Mouse (Mus musculus): Measurements from ENCODE around the gene Hs1bp3. TPM values are rescaled to one million over a fixed set of nuclear protein-coding genes. Genes with fewer than 3 reads are reported as not detected.

Hs1bp3 gene
- 2.9 TPM for polyA plus RNA-seq (2014; fragmentation: Illumina TruSeq; extraction: RNeasy Lipid Tissue Mini Kit (QIAGEN cat#74804); ENCODE audit: low read depth, low replicate concordance)

DNA sequence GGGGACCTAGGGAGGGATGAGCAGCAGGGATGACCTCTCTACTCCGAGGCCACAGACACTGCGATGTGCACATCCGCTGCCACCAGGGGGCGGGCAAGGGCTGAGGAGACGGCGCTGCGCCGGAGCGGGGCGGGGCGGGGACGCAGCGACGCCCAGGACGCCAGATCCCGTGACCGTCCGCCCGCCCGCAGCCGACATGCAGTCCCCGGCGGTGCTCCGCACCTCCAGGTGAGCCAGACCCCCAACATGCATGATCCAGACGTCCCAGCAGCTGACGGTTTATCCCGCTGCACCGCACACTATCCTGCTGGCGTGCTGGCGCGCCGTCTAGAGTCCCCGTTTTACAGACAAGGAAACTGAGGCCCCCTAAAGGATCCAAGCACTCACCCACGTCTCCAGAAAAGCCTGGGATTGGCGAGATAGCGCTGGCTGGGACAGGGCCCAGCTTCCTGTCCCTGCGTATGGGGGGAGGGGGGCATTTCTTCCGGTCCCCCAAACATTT, at the start of gene Hs1bp3:
TSS of gene Hs1bp3 (plus strand) at position 163 of the 502 bp plus-strand sequence.

DNA sequence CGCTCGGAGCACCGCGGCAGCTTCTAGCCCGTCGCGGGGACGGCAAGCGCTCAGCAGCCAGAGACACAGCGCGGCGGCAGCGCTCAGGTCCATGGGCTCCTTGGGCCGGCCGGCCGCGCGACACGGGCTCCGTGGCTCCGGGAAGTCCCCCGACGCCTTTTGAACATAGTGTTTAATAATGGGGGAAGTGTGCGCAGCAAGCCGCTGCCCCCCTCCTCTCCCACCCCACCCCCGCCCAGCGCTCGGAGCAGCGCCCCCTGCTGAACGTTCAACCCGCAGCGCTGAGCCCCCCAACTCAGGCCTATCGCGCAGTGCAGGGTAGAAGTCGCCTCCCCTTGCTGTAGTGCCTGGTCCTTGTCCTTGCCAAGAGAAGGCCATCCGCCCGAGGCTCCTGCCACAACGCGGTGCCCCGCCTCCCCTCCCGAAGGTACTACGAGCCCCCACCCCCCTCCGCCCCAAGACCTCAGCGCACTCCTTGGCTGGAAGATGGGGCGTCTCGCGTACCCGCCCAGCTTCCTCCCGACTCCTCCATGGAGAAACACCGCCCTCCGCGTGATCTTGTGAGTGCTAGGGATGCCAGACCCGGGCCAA, 11.3 kb upstream of the Hs1bp3 start, which contains the start of gene Gdf7:
TSS of gene Gdf7 (minus strand) at position 114 of the 591 bp plus-strand sequence.

Other genes starting within 250 kb of the Hs1bp3 start
- gene Ldah, start 105.3 kb upstream of the Hs1bp3 start, polyA plus RNA-seq (2014; fragmentation: Illumina TruSeq; extraction: RNeasy Lipid Tissue Mini Kit (QIAGEN cat#74804); ENCODE audit: low read depth, low replicate concordance) = 62.9 TPM
- not detected for gene Gdf7, start 11.5 kb upstream of the Hs1bp3 start, polyA plus RNA-seq (2014; fragmentation: Illumina TruSeq; extraction: RNeasy Lipid Tissue Mini Kit (QIAGEN cat#74804); ENCODE audit: low read depth, low replicate concordance)
- 246 TPM for gene Rhob, start 186.6 kb downstream of the Hs1bp3 start, polyA plus RNA-seq (2014; fragmentation: Illumina TruSeq; extraction: RNeasy Lipid Tissue Mini Kit (QIAGEN cat#74804); ENCODE audit: low read depth, low replicate concordance)

Data from adrenal gland, adult 10 weeks (tissue).